Mouse (Mus musculus) WW6 (cell line): ENCODE measurements around the gene Ldb3.

Experiments used
- DNase-seq: peaks from one replicate; pipeline ENCODE4 v3.0.0-alpha.2; 2013; ENCODE audit warnings: low read depth, low spot score

Ldb3 gene

DNA sequence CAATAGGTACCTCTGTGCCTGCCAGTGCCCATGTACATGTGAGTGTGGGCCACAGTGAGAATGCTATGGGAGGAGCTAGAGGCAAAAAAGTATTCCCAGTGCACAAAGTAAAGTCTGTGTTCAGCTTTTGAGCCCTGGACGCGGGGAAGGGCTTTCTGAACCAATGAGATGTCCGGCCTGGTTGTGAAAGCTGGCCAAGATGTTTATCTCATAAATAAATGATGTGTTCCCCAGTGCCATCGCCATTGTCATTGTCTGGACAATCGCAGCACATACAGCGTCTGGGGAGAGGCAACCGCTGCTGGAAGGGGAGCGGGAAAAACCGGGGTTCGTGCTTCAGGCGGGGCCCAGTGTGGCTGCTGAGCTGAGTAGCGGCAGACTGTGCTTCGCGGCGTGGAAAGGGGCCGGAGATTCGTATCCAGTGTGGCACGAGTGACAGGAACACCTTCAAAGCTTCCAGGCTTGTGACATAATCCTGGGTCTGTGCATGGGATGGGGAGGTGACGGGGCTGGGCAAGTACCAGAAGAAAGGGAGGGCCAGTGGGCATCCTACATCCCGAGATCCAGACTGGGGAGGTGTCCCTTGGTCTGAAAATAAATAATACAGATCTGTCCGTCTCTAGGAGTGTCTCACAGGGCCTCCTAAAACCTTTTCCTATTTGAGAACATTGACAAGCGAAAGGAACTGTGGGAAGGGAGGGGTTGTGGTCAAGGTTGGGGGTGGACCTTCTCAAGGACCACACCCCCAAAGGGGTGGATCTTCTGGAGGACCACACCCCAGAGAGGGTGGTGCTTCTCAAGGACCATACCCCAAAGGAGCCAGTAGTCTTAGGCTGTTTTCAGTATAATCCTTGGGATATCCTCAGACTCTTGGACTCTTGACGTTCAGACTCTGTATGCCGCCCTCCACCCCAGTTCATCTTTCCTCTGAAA lies 2.5 kb upstream of the Ldb3 start:
- DNase-seq, result no peak

- no peak for DNase-seq
Observed at GRCm38 (mm10) chr14:34590017-34590570, 1.6 kb upstream of the Ldb3 start.

DNA sequence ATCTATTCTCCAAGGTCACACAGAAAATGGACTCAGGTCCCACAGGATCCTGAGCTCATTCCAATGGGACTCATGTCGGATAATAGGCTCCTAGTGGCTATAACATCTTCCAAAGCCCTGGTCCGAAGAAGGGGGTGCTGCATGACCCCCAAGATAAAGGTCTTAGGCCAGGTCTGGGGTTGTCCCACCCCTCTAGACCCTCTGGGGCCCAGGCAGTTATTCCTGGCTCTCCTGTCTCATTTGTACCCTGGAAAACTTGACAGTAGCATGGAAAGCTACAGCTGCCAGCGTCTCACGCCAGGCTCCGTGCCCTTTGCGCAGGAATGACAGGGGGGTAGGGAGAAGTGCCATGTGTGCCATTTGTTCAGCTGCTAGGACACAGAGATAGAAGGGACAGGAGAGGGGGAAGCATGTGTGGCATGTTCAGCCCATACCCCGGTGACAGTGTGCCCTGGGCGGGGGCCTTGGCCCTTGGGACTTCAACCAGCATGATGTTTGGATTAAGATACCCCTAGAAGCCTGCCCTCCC lies 767 bp upstream of the Ldb3 start:
- no peak for DNase-seq

DNA sequence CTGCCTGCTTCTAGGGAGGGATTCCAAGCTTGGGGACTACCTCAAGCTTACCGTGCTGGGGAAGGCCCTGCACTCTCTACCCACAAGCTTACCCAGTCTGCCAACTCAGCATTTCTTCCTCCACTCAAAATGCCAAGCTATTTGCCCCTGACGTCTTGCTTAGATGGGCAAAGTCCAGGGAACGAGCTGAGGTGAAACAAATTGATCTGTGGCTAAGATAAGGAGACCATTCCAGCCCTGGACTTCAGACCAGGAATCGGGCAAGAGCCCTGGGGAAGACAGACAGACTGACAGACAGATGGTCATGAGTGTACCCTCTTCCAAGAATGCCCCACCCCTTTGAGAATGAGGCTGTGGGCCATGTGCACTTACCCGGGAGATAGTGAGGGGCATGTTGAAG lies 477 bp downstream of the Ldb3 start:
- DNase-seq, result no peak

GRCm38 (mm10) chr14:34586871-34587270 lies 1.6 kb downstream of the Ldb3 start:
- no peak for DNase-seq

DNA sequence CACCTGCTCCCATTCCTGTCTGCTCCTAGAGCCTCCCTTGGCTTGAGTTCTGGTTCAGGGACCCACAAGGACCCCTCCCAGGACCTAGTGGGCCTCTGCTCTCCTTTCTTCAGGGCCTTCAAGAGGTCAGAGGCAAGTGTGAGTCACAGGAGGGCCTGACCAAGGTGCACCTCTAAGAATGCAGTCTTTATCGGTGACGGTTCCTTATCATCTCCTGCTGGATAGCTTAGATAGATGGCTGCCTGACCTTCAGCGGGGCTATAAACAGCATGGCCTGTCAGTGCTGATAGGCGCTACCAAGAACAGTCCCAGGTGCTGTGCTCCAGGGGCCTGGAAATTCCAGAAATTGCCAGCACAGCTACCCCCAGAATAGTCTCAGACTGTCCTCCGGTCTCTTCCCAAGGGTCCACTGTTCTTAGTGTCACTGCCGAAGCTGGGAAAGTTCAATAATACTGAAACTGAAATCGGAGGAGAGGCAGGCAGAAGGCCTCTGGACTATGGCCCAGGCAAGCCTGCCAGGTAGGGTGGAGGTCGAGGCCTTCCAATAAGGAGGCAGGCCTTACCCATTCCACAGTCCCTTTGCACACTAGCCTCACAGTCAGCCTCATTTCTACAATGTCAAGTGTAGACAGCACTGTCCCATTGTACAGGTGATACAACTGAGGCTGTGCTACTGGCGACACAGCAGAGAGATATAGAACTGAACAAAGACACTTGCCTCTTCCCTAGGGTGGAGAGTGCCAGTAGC lies 3.0 kb downstream of the Ldb3 start:
- DNase-seq, result no peak

DNA sequence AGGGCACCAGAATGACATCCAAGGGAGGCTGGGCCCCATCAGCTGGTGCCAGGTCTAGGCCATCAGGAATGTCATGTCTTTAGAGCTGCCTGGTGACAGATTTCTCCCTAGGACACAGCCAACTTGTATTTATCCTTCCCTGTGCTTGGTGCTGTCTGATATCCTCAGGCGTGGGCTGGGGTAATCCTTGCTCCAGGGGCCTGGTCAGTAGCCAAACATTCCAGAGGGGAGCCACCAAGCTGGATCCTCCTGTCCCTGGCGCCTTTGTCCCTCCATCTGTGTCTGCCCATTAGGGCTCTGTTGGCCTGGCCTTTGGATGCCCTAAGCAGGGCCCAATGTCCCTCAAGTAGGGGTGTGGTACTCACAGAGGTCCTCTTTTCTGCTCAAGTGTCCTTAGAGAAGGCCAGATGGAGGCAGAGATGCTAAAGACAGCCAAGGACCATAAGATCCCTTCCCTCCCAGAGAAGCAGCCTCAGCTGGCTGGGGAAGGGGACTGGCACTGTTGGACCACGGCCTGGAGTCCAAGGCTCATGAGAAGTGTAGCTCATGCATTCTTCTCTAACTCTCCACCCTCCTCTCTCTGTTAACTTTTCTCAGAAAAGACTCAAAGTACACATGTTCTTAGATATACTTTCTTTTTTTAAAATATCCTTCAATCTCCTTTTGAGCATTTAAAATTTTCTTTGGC lies 5.6 kb downstream of the Ldb3 start:
- DNase-seq, result no peak

DNA sequence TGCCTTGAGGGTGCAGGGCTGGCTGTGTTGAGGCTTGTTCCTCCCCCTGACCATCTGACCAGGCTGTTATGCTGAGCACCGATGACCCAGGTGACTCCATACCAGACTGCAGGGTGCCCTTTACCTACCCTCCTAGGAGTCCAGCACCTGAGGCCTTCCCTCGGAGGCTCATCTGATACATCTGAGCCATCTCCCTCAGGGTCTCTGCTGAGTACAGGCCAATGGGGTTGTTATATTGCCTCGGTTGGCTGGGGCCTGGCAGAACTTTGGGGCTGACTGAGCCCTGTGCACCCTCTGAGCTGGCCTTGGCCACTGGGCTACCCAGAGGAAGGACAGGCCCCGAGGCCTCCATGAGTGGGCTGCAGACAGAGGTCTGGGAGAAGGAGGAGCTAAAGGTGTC lies 11.6 kb downstream of the Ldb3 start:
- DNase-seq, result no peak

- DNase-seq, result no peak
Observed at GRCm38 (mm10) chr14:34574068-34574467, 14.4 kb downstream of the Ldb3 start.

GRCm38 (mm10) chr14:34573348-34573913 lies 15.1 kb downstream of the Ldb3 start:
- DNase-seq, result no peak

GRCm38 (mm10) chr14:34571610-34572387 lies 16.7 kb downstream of the Ldb3 start:
- DNase-seq, result no peak

DNA sequence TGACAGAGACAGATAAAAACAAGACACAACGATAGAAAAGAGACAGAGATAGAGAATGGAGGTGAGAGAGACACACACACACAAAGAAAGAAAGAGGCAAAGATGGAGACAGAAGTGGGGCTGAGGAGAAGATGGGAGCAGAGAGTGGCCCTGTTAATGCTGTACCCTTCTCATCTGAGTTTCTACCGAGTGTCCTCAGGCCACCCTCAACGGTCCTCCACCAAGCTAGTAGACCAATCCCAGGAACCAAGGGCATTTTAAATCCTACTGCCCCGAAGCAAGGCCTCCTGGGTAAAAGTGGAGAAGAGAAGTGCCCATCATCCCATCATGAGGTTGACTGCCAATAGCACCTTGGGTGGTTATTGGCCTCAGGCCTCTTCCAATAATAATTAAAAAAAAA lies 17.6 kb downstream of the Ldb3 start:
- DNase-seq, result no peak

- DNase-seq, result peak; percentile 48
Observed at GRCm38 (mm10) chr14:34570294-34570693, 18.2 kb downstream of the Ldb3 start.

- no peak for DNase-seq
Observed at GRCm38 (mm10) chr14:34569534-34570194, 18.8 kb downstream of the Ldb3 start.

GRCm38 (mm10) chr14:34568626-34569025 lies 19.9 kb downstream of the Ldb3 start:
- no peak for DNase-seq

DNA sequence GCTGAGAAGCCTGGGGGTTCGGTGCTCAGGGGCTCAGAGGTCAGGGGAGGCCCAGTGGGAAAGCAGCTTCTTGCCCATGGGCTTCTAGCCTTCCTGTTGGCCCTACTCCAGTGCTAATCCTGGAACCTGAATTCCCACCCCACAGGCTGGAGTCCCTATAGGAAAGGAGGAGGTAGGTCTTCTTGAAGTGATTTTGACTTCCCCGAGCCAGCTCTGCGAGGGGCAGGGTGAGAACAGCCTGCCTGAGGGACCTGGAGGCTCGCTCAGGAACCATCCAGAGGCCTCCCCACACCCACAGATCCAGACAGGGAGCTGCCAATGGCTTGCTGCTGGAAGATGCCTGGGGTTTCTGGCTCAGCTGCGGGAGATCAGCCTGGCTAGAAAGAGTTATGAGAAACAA lies 20.8 kb downstream of the Ldb3 start:
- DNase-seq, result no peak

GRCm38 (mm10) chr14:34566530-34566929 lies 22.0 kb downstream of the Ldb3 start:
- DNase-seq, result no peak

GRCm38 (mm10) chr14:34565711-34566110 lies 22.8 kb downstream of the Ldb3 start:
- DNase-seq, result no peak

- no peak for DNase-seq
Observed at GRCm38 (mm10) chr14:34564646-34565045, 23.8 kb downstream of the Ldb3 start.

DNA sequence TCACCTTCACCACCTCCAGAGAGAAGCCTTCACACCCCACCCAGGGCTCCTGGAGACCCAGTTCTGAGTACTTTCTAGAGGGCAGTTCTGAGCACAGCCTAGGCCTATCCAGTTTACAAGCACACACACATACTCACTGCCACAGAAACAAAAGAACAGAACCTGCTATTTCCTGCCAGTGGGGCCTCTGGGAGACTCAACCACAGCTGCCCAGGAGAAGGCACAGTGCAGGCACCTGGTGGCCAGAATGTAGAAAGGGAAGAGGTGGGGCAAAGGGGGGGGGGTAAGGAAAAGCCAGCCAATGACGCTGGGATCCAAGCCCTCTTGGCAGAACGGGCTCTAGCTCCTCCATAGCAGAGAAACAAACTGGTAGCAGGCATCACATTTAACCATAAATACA lies 26.1 kb downstream of the Ldb3 start:
- no peak for DNase-seq
